Mouse (Mus musculus) brain, embryonic 14.5 days (tissue): ENCODE data around the gene Cavin1.

ENCODE experiments used
- CTCF ChIP-seq: fragments of 200-500 bp; IDR thresholded peaks from 2 replicates; pipeline ENCODE4 v1.5.1; 2012; ENCODE audit warnings: inconsistent platforms, mild to moderate bottlenecking, moderate library complexity, borderline replicate concordance; ENCODE audit not compliant: insufficient read depth, insufficient read length; ENCODE audit errors: extremely low read depth
- POLR2A ChIP-seq: fragments of 200-500 bp; IDR thresholded peaks from 2 replicates; pipeline ENCODE4 v1.6.1; 2012; ENCODE audit warnings: mild to moderate bottlenecking, inconsistent platforms, borderline replicate concordance; ENCODE audit not compliant: poor library complexity, insufficient read depth, insufficient read length, severe bottlenecking; ENCODE audit errors: extremely low read depth

- TF ChIP-seq CTCF (no peak), POLR2A (no peak)
Observed at GRCm38 (mm10) chr11:100969189-100969743, 1.4 kb downstream of the Cavin1 start.
